Mouse (Mus musculus): ENCODE measurements at regions not wholly inside any gene's neighbourhood (a gene's known extent, or its start where the extent isn't known, plus 50 kb on each side); places are given as distances from the start of the nearest gene placed in this dataset.

DNA sequence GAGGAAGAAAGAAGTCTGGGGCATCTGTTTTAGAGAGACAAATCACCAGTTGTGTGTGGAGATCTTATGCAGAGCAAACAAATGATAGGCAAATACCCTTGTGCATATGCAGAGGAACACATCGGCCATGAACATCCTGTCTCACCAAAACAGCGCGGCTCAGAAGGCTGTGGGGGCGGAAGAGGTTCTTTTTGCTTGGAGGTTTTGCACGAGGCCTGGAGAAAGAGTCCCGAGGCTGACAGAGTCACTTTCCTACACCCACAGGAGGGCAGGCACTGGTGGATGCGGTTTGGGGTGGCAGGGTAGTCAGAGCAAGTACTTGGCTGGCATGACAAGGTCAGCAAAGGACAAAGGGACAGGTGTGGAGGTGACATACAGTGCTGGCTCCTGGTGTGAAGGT, 77.4 kb upstream of the Zfp831 start:
- H3K4me2 ChIP-seq (replicated peaks; ENCODE audit: low read depth, low read length): no peak overlapping the region
- no peaks in the 10 kb centered on the region for H3K36me3 ChIP-seq (ENCODE audit: control insufficient read depth, insufficient read depth, low read length)
- 68% methylated on average over 7 of the region's 7 CpGs for WGBS
- H3K9ac ChIP-seq (replicated peaks; ENCODE audit: low read depth, low read length): no peak overlapping the region
- no peak overlapping the region for H3K4me3 ChIP-seq (ENCODE audit: low read depth, low read length)
- H3K27ac ChIP-seq (ENCODE audit: low read length): no peak overlapping the region
- H3K9me3 ChIP-seq (ENCODE audit: control insufficient read depth, low read depth, low read length): no peaks in the 10 kb centered on the region
- ATAC-seq (ENCODE audit: insufficient number of reproducible peaks, insufficient read depth, low FRiP score, low read depth): no peak
- H3K4me1 ChIP-seq (ENCODE audit: control insufficient read depth, insufficient read depth, low read length): no peaks in the 10 kb centered on the region
- H3K27me3 ChIP-seq (ENCODE audit: control insufficient read depth, insufficient read depth, low read length): no peaks in the 10 kb centered on the region

DNA sequence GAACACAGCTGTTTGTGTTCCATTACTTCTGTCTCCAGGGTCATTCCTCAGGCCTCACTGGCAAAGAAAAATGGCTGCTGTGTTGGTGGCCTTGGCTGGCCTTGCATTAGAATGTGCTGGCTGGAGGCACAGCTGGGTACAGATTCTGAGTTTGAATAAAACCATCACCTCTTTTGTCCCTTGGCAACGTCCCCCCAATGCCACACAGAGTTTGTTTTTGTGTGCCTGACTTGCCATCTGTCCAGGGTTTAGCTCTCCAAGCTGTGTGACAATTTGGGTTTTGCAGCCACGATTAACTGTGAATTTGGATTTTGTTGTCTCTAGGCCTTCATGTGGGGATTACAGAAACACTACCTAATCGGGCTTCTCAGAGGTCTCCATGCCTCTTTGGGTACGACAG, 76.6 kb upstream of the Zfp831 start:
- H3K36me3 ChIP-seq (ENCODE audit: control insufficient read depth, insufficient read depth, low read length): no peaks in the 10 kb centered on the region
- H3K27ac ChIP-seq (ENCODE audit: low read length): no peak overlapping the region
- ATAC-seq (ENCODE audit: insufficient number of reproducible peaks, insufficient read depth, low FRiP score, low read depth): no peak
- H3K4me3 ChIP-seq (ENCODE audit: low read depth, low read length): no peak overlapping the region
- no peaks in the 10 kb centered on the region for H3K4me1 ChIP-seq (ENCODE audit: control insufficient read depth, insufficient read depth, low read length)
- H3K9me3 ChIP-seq (ENCODE audit: control insufficient read depth, low read depth, low read length): no peaks in the 10 kb centered on the region
- 86% methylated on average over 4 of the region's 4 CpGs for WGBS
- H3K9ac ChIP-seq (replicated peaks; ENCODE audit: low read depth, low read length): no peak overlapping the region
- no peak overlapping the region for H3K4me2 ChIP-seq (replicated peaks; ENCODE audit: low read depth, low read length)
- no peaks in the 10 kb centered on the region for H3K27me3 ChIP-seq (ENCODE audit: control insufficient read depth, insufficient read depth, low read length)

DNA sequence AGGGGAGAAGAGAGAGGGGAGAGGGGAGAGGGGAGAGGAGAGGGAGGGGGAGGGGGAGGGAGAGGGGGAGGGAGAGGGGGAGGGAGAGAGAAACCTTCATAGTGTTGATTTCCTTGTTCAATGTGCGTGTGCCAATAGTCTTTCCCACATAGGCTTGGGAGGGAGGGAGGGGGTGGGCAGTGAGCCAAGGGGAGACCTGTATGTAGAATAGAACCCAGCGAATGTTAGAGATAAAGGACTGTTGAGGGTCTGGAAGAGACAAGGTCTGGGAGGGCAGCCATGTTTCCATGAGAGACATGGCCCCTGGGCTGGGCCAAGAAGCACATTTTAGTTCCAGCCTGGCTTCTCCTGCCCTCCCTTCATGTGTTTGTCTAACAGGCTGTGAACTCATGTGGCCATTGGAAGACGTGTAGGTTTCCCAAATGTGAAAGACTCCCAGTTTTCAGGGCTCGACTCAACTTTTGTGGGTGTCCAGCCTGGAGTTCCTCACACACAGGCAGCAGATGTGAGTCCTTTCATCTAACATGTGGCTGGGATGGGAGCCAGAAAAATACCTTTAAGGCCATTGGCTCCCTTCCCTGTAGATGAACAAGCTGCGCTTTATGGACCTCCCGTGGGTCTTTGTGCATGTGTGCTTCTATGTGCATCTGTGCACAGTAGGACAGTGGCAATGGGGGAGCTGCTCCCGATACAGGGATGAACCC, 68.4 kb upstream of the Zfp831 start:
- no peak overlapping the region for H3K27ac ChIP-seq (ENCODE audit: low read length)
- H3K4me3 ChIP-seq (ENCODE audit: low read depth, low read length): no peak overlapping the region
- H3K4me2 ChIP-seq (replicated peaks; ENCODE audit: low read depth, low read length): no peak overlapping the region
- H3K9ac ChIP-seq (replicated peaks; ENCODE audit: low read depth, low read length): no peak overlapping the region
- 82% methylated on average over 7 of the region's 7 CpGs for WGBS
- peak; percentile 44 for ATAC-seq (ENCODE audit: insufficient number of reproducible peaks, insufficient read depth, low FRiP score, low read depth)
- no peaks in the 10 kb centered on the region for H3K36me3 ChIP-seq (ENCODE audit: control insufficient read depth, insufficient read depth, low read length)
- H3K4me1 ChIP-seq (ENCODE audit: control insufficient read depth, insufficient read depth, low read length): no peaks in the 10 kb centered on the region
- no peaks in the 10 kb centered on the region for H3K27me3 ChIP-seq (ENCODE audit: control insufficient read depth, insufficient read depth, low read length)
- no peaks in the 10 kb centered on the region for H3K9me3 ChIP-seq (ENCODE audit: control insufficient read depth, low read depth, low read length)

DNA sequence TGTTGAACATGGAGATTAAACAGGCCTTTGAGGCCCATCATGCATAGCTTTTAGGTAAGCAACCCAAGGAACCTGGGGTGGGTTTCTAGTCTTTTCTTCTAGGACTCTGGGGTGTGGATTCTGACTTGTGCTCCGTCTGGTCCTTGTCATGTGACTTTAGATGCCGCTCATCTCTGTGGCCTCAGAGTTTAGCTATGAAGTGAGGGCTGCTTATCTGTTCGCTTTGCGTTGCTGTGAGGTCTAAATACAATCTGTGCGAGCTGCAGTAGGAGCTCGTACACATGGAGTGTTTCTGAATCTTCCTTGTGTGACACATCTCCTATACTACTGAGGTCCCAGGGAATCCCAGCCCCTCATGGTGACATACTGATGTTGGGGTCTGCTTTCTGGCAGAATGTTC, 67.8 kb upstream of the Zfp831 start:
- no peaks in the 10 kb centered on the region for H3K4me1 ChIP-seq (ENCODE audit: control insufficient read depth, insufficient read depth, low read length)
- no peak overlapping the region for H3K9ac ChIP-seq (replicated peaks; ENCODE audit: low read depth, low read length)
- H3K27ac ChIP-seq (ENCODE audit: low read length): no peak overlapping the region
- H3K27me3 ChIP-seq (ENCODE audit: control insufficient read depth, insufficient read depth, low read length): no peaks in the 10 kb centered on the region
- no peaks in the 10 kb centered on the region for H3K36me3 ChIP-seq (ENCODE audit: control insufficient read depth, insufficient read depth, low read length)
- no peak overlapping the region for H3K4me2 ChIP-seq (replicated peaks; ENCODE audit: low read depth, low read length)
- no peak for ATAC-seq (ENCODE audit: insufficient number of reproducible peaks, insufficient read depth, low FRiP score, low read depth)
- 89% methylated on average over 6 of the region's 6 CpGs for WGBS
- H3K9me3 ChIP-seq (ENCODE audit: control insufficient read depth, low read depth, low read length): no peaks in the 10 kb centered on the region
- H3K4me3 ChIP-seq (ENCODE audit: low read depth, low read length): no peak overlapping the region

DNA sequence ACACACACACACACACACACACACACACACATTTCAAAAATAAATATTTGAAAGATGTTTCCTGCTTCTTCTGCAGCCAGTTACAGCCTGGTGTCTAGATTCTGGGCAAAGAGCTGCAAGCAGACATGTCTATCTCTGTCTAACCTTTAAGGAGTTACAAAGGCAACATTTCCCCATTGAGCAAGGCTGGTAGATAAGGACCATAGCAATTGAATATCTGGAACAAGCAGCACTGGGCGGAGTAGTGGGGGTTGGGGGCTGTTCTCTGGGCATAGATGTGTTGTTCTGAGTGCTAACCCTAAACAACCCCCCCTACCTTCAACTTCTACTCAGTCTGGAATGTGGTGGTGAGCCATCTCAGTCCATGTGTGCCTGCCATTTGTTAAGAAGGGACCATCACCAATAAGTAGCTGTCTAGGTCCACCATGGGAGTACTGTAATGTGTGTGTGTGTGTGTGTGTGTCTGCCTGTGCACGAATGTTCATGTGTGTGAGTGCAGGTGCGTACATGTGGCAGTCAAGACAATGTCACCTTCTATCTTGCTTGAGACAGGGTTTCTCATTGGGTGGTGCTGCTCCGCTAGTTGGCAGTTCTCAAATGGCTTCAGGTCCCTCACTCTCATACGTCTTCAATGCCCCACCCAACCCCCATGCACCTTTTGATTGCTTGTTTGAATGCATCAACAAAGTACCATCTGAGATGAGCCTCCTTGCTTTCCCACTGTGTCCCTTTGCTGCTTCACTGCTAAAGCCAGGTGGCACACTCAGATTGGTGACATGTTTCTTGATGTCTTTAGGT, 62.2 kb upstream of the Zfp831 start:
- Histone ChIP-seq H3K9ac (replicated peaks; ENCODE audit: low read depth, low read length) (no peak overlapping the region), H3K4me2 (replicated peaks; ENCODE audit: low read depth, low read length) (no peak overlapping the region), H3K9me3 (ENCODE audit: control insufficient read depth, low read depth, low read length) (no peaks in the 10 kb centered on the region), H3K4me1 (ENCODE audit: control insufficient read depth, insufficient read depth, low read length) (no peaks in the 10 kb centered on the region), H3K27me3 (ENCODE audit: control insufficient read depth, insufficient read depth, low read length) (no peaks in the 10 kb centered on the region), H3K4me3 (ENCODE audit: low read depth, low read length) (no peak overlapping the region), H3K36me3 (ENCODE audit: control insufficient read depth, insufficient read depth, low read length) (no peaks in the 10 kb centered on the region), H3K27ac (ENCODE audit: low read length) (no peak overlapping the region)
- no peak for ATAC-seq (ENCODE audit: insufficient number of reproducible peaks, insufficient read depth, low FRiP score, low read depth)
- 87% methylated on average over 5 of the region's 5 CpGs for WGBS

GRCm38 (mm10) chr2:174584272-174584671, 59.1 kb upstream of the Zfp831 start:
- Histone ChIP-seq H3K9me3 (ENCODE audit: control insufficient read depth, low read depth, low read length) (no peaks in the 10 kb centered on the region), H3K36me3 (ENCODE audit: control insufficient read depth, insufficient read depth, low read length) (no peaks in the 10 kb centered on the region), H3K4me3 (ENCODE audit: low read depth, low read length) (no peak overlapping the region), H3K9ac (replicated peaks; ENCODE audit: low read depth, low read length) (no peak overlapping the region), H3K4me2 (replicated peaks; ENCODE audit: low read depth, low read length) (no peak overlapping the region), H3K4me1 (ENCODE audit: control insufficient read depth, insufficient read depth, low read length) (no peaks in the 10 kb centered on the region), H3K27ac (ENCODE audit: low read length) (no peak overlapping the region), H3K27me3 (ENCODE audit: control insufficient read depth, insufficient read depth, low read length) (no peaks in the 10 kb centered on the region)
- WGBS: 82% methylated on average over 2 of the region's 2 CpGs
- no peak for ATAC-seq (ENCODE audit: insufficient number of reproducible peaks, insufficient read depth, low FRiP score, low read depth)
